Mouse (Mus musculus) megakaryocyte-erythroid progenitor cell, adult 5-6 weeks (primary cell): Measurements from ENCODE around the gene Glis3. TPM values are rescaled to one million over a fixed set of nuclear protein-coding genes. Genes with fewer than 3 reads are reported as not detected.

Experiments used
- ATAC-seq: replicated peaks from 2 replicates; pipeline ENCODE4 v1.8.0; 2016; ENCODE audit warnings: mild to moderate bottlenecking, inconsistent platforms; ENCODE audit not compliant: severe bottlenecking, poor library complexity, low FRiP score, low TSS enrichment
- total RNA-seq, 2 experiments: library from RNA; stranded (forward) in 1 of 2; stranded (reverse) in 1 of 2; fragments of 200-1000, 215-1000 nt in 1 of 2; fragments of >200 nt in 1 of 2; fragmentation: Nextera tagmentation in 1 of 2; gene quantifications; 2 replicates each; pipeline ENCODE4 v1.2.3; 2014 to 2017

The Glis3 gene
- total RNA-seq, 2 experiments from 2014 or later: 0.37 to 0.80 TPM

DNA sequence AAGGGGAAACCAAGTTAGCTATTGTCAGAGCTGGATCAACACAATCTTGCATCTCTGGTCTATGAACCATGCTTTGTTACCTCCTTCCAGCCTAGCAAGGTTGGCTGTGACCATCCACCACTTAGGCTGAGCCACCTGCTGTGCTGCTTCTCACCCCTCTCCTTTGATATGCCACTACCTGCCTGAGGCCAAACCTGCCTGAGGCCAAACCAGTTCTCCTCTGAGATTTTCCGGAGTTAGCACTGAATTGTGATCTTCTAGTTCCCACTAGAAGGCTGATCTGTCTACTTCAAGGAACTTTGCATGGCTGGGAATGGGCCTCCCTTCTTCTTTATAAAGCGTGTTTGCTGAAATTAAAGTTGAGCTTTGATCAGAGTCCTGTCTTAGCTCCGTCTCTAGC lies 448.4 kb downstream of the Glis3 start:
- ATAC-seq: no peak

DNA sequence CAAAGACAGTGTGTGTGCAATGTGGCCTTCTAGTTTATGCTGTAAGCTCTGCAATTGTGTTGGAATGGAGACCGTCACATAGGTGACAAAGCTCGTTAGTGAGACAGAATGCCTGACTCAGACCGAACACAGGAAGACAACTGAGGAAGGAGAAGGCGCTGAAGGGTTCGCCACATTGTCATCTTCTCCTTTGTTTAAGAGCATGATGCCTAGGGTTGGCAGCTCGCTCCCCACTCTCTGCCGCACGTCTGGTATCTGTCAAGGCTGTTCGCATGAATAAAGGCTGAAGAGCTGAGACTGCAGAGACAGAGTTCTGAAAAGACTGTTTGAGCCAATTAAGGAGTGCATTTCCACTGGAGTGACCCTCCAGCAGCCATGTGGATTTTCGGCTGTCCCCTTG lies 452.4 kb downstream of the Glis3 start:
- no peak for ATAC-seq

DNA sequence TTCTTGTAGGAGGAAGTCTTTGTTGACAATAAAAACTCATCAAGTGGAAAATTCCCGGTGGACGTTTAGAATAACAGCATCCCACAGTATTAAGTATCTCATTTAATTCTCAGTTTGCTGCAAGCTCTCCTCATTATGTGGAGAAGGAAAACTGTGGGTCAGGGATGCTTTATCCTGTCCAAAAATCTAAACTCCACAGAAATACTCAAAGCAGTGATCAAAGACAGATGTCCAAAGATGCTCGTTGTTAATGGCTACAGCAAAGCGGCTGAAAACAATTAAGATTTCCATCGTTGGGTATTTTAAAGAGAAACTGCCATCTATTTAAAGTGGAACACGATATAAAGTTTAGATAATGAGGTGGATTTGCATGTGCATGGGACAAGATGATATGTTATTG lies 454.2 kb downstream of the Glis3 start:
- ATAC-seq: no peak

DNA sequence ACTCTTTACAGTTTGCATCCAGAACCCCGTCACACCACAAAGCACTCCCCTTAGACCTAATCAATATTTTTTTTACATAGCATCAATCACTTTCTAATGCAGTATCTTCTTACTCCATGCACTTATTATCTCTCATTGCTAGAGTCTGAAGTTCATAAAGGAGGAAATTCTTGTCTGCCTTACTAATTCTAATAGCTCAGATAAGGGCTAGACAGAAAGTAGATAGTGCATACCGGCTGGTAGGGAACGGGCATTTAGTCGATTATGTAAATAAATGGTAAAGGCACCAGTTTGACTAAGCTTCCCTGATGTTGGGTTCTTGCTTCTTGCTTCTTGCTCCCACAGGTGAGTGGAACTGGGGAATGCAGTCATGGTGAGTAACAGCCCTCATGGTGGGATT lies 468.2 kb downstream of the Glis3 start:
- no peak for ATAC-seq

Other genes with a start within 250 kb of the Glis3 start
- not detected in 2 replicates for gene Slc1a1, start 155.0 kb upstream of the Glis3 start, total RNA-seq (2014; fragmentation: Nextera tagmentation)
- gene Slc1a1, start 155.0 kb upstream of the Glis3 start, total RNA-seq (2017): not detected in 2 replicates